Mouse (Mus musculus): ENCODE data around the gene E2f4. TPM values are rescaled to one million over a fixed set of nuclear protein-coding genes. Genes with fewer than 3 reads are reported as not detected.

E2f4 gene
- polyA plus RNA-seq (2012; ENCODE audit: low replicate concordance), result 112 and 208 TPM in 2 replicates

GRCm38 (mm10) chr8:105297511-105298192, at the start of gene E2f4:
Gene E2f4, plus strand, starts transcription at chr8:105297663.

GRCm38 (mm10) chr8:105254966-105255350, 42.5 kb upstream of the E2f4 start, which contains the start of gene B3gnt9:
Gene B3gnt9, minus strand, starts transcription at chr8:105255153.

DNA sequence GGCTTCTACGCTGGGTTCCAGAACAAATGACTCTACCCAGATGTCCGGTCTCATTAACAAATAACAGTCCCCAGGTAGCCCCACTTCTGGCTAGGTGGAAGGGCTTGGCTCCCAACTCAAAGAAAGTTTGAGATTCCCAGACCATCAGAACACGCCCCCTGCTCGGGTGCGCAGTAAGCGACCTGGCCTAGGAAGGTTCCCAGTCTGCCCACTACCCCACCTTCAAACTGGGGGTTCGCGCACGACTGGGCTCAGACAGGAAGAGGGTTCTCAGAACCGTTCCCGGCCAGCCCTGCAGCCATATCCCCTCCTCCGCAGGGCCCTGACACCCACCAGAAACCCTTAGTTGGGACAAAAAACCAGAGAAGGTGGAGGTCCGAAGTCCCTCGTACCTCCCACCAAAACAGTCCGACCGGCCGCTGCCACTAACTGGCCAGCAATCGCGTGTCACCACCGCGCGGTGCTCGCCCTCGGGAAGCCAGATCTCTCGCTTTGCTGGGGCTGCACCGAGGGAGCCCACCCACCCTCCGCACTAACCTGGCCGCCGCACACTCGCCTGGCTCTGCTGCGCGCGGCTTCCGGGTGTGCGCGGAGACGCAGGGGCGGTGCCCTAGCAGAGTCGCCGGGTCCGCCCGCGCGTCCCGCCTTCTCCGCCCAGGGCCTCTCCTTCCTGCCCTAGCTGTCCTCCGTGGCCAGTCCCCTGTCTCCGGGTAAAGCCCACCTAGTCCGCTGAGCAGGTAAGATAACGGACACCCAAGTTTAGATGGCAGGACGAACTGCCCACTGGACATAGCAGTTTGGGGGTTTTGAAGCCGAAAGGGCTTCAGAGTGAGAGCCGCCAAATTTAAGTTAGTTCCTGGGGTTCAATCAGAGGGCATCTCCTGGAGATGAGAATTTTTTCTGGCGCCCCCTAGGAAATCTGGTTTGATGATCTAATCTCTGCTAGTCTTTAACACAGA, 33.2 kb upstream of the E2f4 start, which contains the start of the genes Tradd and Fbxl8:
Gene Tradd (minus strand): TSS at position 586 of the 959 bp plus-strand sequence.
Gene Fbxl8 (plus strand): TSS at position 625 of the 959 bp plus-strand sequence.

DNA sequence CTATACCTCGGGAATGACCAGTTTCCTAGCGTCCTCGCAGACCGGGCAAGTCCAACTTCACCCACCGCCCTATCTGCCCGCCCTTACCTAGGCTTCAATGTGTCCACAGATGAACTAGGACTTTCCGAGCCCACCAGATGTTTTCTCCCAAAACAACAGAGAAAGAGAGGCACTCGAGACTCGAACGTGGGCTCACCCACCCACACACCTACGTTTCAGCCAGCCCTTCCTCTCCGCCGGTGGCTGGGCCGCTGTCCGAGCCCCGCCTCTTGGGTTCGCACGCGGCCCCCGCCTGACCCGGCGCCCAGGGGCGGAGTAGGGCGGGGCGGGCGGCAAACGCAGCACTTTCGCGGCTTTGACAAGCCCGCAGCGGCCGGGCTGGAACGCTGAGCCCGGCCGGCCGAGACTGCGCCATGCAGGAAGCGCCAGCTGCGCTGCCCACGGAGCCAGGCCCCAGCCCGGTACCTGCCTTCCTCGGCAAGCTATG, 28.0 kb upstream of the E2f4 start, which contains the start of gene Hsf4:
Gene Hsf4 (plus strand): TSS at position 341 of the 487 bp plus-strand sequence.

GRCm38 (mm10) chr8:105275840-105276239, 21.6 kb upstream of the E2f4 start, which contains the start of gene Nol3:
Gene Nol3, plus strand, starts transcription at chr8:105276140.

GRCm38 (mm10) chr8:105289805-105290460, 7.5 kb upstream of the E2f4 start, which contains the start of gene 4931428F04Rik:
Gene 4931428F04Rik, minus strand, starts transcription at chr8:105289864.

GRCm38 (mm10) chr8:105295895-105296573, 1.4 kb upstream of the E2f4 start, which contains the start of gene Exoc3l:
Gene Exoc3l, minus strand, starts transcription at chr8:105296101.

DNA sequence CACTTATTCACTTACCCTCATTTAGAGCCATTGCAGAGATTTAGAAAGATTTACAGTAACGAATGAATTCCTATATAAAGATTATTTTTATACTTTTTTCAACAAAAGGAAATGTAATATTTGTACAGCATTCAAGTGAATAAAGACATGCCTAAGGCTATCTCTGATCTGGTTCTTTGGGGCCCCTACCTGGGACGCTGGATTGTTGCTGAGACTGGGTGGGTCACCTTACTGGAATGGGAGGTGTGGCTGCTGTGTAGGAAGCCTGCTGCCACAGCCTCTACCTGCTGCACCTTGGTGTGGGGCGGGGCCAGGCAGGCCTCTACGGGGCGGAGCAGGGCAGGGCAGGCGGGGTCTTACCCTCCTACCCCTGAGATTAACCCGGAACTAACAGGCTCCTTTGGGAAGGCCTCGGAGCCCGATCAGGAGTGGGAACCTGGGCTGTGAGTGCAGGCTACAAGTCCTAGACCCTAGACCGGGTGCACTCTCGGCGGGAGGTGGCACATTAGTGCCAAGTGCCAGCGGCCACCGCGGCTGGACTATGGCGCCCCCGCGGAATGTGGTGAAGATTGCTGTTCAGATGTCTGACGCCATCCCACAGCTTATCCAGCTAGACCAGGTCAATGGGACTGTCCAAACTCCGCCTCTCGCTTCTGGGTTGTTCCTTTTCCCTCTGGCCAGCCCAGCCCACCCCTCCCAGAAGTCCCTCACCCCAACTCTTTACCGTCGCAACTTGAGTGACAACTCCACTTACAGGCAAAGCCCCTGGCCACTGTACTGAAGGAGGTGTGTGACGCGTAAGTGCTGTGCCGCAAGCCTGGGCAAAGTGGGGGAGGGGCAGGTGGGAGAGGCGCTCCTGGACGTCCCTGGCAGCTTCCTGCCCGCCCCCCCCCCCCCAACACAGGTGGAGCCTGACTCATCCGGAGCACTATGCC, 8.0 kb downstream of the E2f4 start, which contains the start of gene Elmo3:
Gene Elmo3 (plus strand): TSS at position 391 of the 935 bp plus-strand sequence.

DNA sequence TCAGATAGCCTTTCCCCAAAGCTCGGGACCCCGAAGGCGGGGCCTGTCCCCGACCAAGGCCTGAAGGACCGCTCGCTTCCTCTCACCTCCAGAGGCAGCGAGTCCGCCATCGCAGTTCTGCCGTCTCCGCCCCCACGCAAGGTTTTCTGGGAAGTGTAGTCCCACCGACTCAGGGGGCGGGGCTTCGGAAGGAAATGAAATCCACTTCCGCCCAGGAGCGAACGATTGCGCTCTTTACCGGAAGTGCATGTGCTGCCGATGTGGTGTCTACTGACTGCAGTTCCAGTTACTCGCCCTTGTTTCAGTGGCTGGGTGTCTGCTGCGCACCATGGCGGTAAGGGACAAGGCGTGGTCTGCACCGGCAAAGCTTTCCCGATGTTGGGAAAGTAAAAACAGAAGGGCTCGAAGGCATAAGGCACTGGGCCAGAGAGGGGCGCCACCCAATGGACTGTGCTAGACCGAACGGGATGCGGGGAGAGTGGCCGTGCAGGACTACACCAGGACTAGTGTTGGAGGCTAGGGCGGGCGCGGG, 28.7 kb downstream of the E2f4 start, which contains the start of the genes Lrrc29 and Tmem208:
Gene Lrrc29 (minus strand): TSS at position 138 of the 532 bp plus-strand sequence.
Gene Tmem208 (plus strand): TSS at position 214 of the 532 bp plus-strand sequence.

DNA sequence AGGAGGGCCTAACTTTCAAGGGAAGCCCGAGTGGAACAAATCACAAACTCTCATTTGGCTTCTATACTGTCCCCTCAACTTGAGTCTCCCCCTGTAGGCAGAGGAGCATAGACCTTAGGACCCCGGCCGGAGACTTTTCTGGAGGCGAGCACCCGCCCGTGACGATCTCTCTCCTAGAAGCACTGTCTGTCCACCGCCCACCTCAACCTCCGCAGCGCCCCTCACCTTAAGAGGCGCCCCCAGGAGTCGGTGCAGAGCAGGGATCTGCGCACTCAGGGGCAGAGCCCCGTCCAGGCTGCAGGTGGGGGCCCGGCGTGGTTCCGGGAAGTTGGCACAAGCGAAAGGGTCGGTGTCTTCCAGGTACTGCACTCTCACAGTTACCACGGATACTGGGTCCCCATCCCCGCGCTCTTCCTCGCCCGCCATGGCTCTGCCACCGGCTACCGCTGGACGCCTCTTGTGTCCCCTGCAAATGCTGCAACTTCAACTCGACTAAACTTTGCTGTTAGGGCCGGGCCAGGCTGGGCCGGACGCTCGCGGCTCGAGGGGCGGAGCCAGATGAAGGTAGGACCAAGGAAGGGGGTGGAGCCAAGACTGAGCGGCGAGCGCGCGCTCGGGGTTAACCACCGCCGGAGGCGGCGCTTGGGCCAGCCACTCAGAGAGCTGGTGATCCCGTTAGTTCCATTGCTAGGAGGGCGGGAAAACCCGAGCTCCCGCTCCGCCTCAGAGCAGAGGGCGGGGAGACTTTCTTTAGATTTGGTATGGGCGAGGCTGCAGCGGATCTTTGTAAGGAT, 50.2 kb downstream of the E2f4 start, which contains the start of gene Fhod1:
Gene Fhod1 (minus strand): TSS at position 526 of the 794 bp plus-strand sequence.

DNA sequence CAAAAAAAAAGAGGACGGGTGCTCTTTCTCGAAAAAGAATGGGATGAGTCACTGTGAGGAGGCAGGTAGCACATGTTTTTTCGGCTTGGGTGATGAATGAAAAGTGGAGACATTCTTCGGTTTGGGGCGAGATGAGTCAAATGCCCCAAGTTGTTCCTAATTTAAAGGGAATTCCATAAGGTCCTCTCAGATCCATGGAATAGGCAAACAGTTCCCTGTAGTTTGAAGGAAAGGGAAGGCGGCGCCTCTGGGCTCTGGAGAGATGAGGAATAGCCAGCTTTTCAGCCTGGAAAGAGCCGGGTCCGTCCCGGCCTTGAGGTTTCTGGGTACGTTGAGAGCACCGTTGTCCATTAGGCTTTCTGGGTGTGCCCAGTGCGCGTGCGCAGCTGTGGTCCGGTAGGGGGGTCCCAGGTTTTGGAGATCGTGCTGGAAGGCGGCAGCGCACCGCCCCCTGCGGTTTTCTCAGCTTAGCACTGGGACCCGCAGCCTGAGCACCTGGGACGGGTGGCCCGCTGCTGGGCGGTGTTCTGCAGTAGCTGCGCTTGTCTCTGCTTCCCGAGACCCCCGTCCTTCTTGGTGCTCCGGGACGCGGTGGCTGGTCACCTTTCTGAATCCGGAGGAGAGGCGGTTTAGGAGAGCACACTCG, 51.1 kb downstream of the E2f4 start, which contains the start of gene Slc9a5:
Gene Slc9a5 (plus strand): TSS at position 394 of the 646 bp plus-strand sequence.

Other genes with a start within 250 kb of the E2f4 start
- not detected in 2 replicates for gene Ces3a, start 249.1 kb upstream of the E2f4 start, polyA plus RNA-seq (2012; ENCODE audit: low replicate concordance)
- gene Ces3b, start 213.9 kb upstream of the E2f4 start, polyA plus RNA-seq (2012; ENCODE audit: low replicate concordance), result not detected in 2 replicates
- gene Ces4a, start 165.9 kb upstream of the E2f4 start, polyA plus RNA-seq (2012; ENCODE audit: low replicate concordance), result not detected in 2 replicates
- 6.1 and 10.6 TPM in 2 replicates for gene Cbfb, start 127.0 kb upstream of the E2f4 start, polyA plus RNA-seq (2012; ENCODE audit: low replicate concordance)
- gene D230025D16Rik, start 72.5 kb upstream of the E2f4 start, polyA plus RNA-seq (2012; ENCODE audit: low replicate concordance), result 4.3 and 5.7 TPM in 2 replicates
- gene B3gnt9, start 42.5 kb upstream of the E2f4 start, polyA plus RNA-seq (2012; ENCODE audit: low replicate concordance), result 9.6 and 20.1 TPM in 2 replicates
- gene Tradd, start 33.1 kb upstream of the E2f4 start, polyA plus RNA-seq (2012; ENCODE audit: low replicate concordance), result 23.2 and 23.7 TPM in 2 replicates
- gene Fbxl8, start 33.0 kb upstream of the E2f4 start, polyA plus RNA-seq (2012; ENCODE audit: low replicate concordance), result 9.4 and 9.9 TPM in 2 replicates
- 0.42 and 0.66 TPM in 2 replicates for gene Hsf4, start 27.9 kb upstream of the E2f4 start, polyA plus RNA-seq (2012; ENCODE audit: low replicate concordance)
- 0.16 and 0.17 TPM in 2 replicates for gene Nol3, start 21.5 kb upstream of the E2f4 start, polyA plus RNA-seq (2012; ENCODE audit: low replicate concordance)
- 0.70 and 1.6 TPM in 2 replicates for gene 4931428F04Rik, start 7.8 kb upstream of the E2f4 start, polyA plus RNA-seq (2012; ENCODE audit: low replicate concordance)
- gene Exoc3l, start 1.6 kb upstream of the E2f4 start, polyA plus RNA-seq (2012; ENCODE audit: low replicate concordance), result 8.9 and 13.3 TPM in 2 replicates
- gene Elmo3, start 7.9 kb downstream of the E2f4 start, polyA plus RNA-seq (2012; ENCODE audit: low replicate concordance), result 1.1 and 2.1 TPM in 2 replicates
- 1.7 and 5.1 TPM in 2 replicates for gene Lrrc29, start 28.6 kb downstream of the E2f4 start, polyA plus RNA-seq (2012; ENCODE audit: low replicate concordance)
- 33.2 and 55.2 TPM in 2 replicates for gene Tmem208, start 28.7 kb downstream of the E2f4 start, polyA plus RNA-seq (2012; ENCODE audit: low replicate concordance)
- 12.1 and 15.3 TPM in 2 replicates for gene Fhod1, start 50.3 kb downstream of the E2f4 start, polyA plus RNA-seq (2012; ENCODE audit: low replicate concordance)
- gene Slc9a5, start 51.2 kb downstream of the E2f4 start, polyA plus RNA-seq (2012; ENCODE audit: low replicate concordance), result 1.3 and 1.5 TPM in 2 replicates
- not detected in 2 replicates for gene Plekhg4, start 75.6 kb downstream of the E2f4 start, polyA plus RNA-seq (2012; ENCODE audit: low replicate concordance)
- gene Kctd19, start 115.8 kb downstream of the E2f4 start, polyA plus RNA-seq (2012; ENCODE audit: low replicate concordance), result not detected in 2 replicates
- 0.57 and 0.61 TPM in 2 replicates for gene Lrrc36, start 115.9 kb downstream of the E2f4 start, polyA plus RNA-seq (2012; ENCODE audit: low replicate concordance)
- gene Tppp3, start 173.9 kb downstream of the E2f4 start, polyA plus RNA-seq (2012; ENCODE audit: low replicate concordance), result 2.1 and 3.3 TPM in 2 replicates
- gene Zdhhc1, start 199.2 kb downstream of the E2f4 start, polyA plus RNA-seq (2012; ENCODE audit: low replicate concordance), result 5.9 and 9.0 TPM in 2 replicates
- gene Hsd11b2, start 221.1 kb downstream of the E2f4 start, polyA plus RNA-seq (2012; ENCODE audit: low replicate concordance), result not detected in 2 replicates